Mouse (Mus musculus) liver, adult 2 months (tissue): ENCODE measurements around the gene Bcl3. TPM values are rescaled to one million over a fixed set of nuclear protein-coding genes. Genes with fewer than 3 reads are reported as not detected.

Experiments
- DNase-seq: peaks from one replicate; pipeline ENCODE4 v3.0.0-alpha.2; 2011; ENCODE audit warnings: low read depth, low spot score; ENCODE audit errors: extremely low read depth
- H3K27ac ChIP-seq: fragments of 200-500 bp; replicated peaks from 2 replicates; pipeline ENCODE4 v1.5.1; 2012; ENCODE audit warnings: low read depth, mild to moderate bottlenecking, control low read depth, inconsistent platforms, low read length; ENCODE audit not compliant: insufficient read depth
- H3K27me3 ChIP-seq: fragments of 200-500 bp; 2 replicates; pipeline ENCODE4 v1.6.1; 2012; ENCODE audit warnings: mild to moderate bottlenecking, moderate library complexity, low read length, inconsistent platforms; ENCODE audit not compliant: control insufficient read depth, insufficient read depth
- H3K36me3 ChIP-seq: fragments of 200-500 bp; 2 replicates; pipeline ENCODE4 v1.6.1; 2012; ENCODE audit warnings: low read length, inconsistent platforms; ENCODE audit not compliant: control insufficient read depth, insufficient read depth
- H3K4me1 ChIP-seq: fragments of 200-500 bp; 2 replicates; pipeline ENCODE4 v1.6.1; 2011; ENCODE audit warnings: low read length; ENCODE audit not compliant: control insufficient read depth, insufficient read depth
- H3K4me3 ChIP-seq: fragments of 200-500 bp; 2 replicates; pipeline ENCODE4 v1.5.1; 2011; ENCODE audit warnings: low read depth, mild to moderate bottlenecking, control low read depth, low read length, moderate library complexity; ENCODE audit not compliant: insufficient read depth
- H3K79me2 ChIP-seq: fragments of 200-500 bp; 2 replicates; pipeline ENCODE4 v1.6.1; 2012; ENCODE audit warnings: inconsistent platforms, mild to moderate bottlenecking, low read length, moderate library complexity; ENCODE audit not compliant: control insufficient read depth, insufficient read depth
- H3K9ac ChIP-seq: fragments of 200-500 bp; 2 replicates; pipeline ENCODE4 v1.6.1; 2012; ENCODE audit warnings: low read depth, mild to moderate bottlenecking, control low read depth, inconsistent platforms, low read length
- CTCF ChIP-seq: fragments of 200-500 bp; IDR thresholded peaks from 2 replicates; pipeline ENCODE4 v1.5.1; 2011; ENCODE audit warnings: low read depth, low read length, control low read depth
- POLR2A ChIP-seq: fragments of 200-500 bp; IDR thresholded peaks from 2 replicates; pipeline ENCODE4 v1.6.1; 2011; ENCODE audit warnings: low read length, control low read depth; ENCODE audit not compliant: insufficient read depth; ENCODE audit errors: extremely low read depth
- WGBS: fragments of 180-500 bp; shearing (Covaris S2); methylation state at CpG from one replicate; pipeline ENCODE4 v1.1.7; 2018; 5-methylcytosine and 5-hydroxymethylcytosine counted together
- polyA plus RNA-seq: library from polyadenylated mRNA; depleted of rRNA; stranded (reverse); fragments of >200 nt; gene quantifications from 2 replicates; pipeline ENCODE4 v1.2.3, GENCODE M21; 2012
- total RNA-seq: library from RNA; depleted of rRNA; stranded (reverse); fragments of >200 nt; gene quantifications from 2 replicates; pipeline ENCODE4 v1.2.3, GENCODE M21; 2014

Gene Bcl3
- total and polyA plus RNA-seq, 2 experiments, result 3.0 to 72.8 TPM

DNA sequence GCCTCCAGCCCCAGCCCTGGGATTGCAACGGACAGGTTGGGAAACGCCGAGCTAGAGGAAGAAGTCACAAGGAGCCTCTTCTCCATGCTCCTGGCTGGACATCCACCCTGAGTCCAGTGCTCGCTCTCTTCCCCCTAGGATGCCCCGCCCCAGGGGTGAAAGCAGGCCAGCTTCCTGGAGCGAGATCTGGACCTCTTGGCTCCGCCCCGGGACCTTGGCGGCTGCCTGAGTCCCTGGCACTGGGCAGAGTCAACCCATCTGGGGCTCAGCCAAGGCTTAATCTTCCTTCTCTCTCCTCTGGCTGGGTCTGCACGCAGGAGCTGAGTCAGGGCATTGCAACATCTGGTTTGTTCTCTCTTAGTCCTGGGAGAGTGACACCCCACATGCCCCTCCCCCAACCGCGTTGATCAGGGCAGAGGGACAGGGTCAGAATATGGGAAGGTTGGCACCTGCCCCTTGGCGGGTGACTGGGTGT lies 8.1 kb upstream of the Bcl3 start:
- TF ChIP-seq CTCF (no peak), POLR2A (0 out of 2 replicates have a peak, but pooled peaks have one; percentile 8)
- 1% methylated on average over 13 of the region's 13 CpGs for WGBS
- no peaks in the 10 kb centered on the region for H3K79me2 ChIP-seq
- H3K27ac ChIP-seq, result peak overlapping the region; percentile 79
- H3K4me1 ChIP-seq, result peaks cover 21% of the 10 kb centered on the region
- DNase-seq, result peak; percentile 99
- no peak overlapping the region for H3K4me3 ChIP-seq
- peak overlapping the region; percentile 39; the same call in 1 of the 2 replicates for H3K9ac ChIP-seq
- H3K27me3 ChIP-seq, result no peaks in the 10 kb centered on the region
- no peaks in the 10 kb centered on the region for H3K36me3 ChIP-seq

DNA sequence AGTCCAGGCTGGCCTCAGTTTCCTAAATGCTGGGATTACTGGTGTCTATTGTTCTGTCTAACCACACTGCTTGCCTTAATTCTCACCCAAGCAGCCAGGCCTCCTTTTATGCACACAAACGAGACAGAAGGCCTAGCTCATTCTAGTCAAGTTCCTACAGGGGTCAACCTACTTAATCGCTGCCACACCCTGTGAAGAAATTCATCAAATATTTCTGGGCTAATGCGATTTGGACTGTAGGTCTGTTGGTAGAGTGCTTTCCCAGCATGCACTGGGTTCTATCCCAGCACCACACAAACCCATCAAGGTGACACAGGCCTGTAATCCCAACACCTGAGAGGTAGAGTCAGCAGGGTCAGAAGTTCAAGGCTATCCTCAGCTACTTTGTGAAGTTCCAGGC lies 7.1 kb upstream of the Bcl3 start:
- DNase-seq, result no peak
- H3K79me2 ChIP-seq, result no peaks in the 10 kb centered on the region
- H3K27me3 ChIP-seq, result no peaks in the 10 kb centered on the region
- 97% methylated on average over 3 of the region's 3 CpGs for WGBS
- H3K4me3 ChIP-seq, result no peak overlapping the region
- no peak overlapping the region for H3K9ac ChIP-seq
- H3K4me1 ChIP-seq, result peaks cover 27% of the 10 kb centered on the region
- H3K36me3 ChIP-seq, result no peaks in the 10 kb centered on the region
- TF ChIP-seq POLR2A, result no peak
- no peak for TF ChIP-seq CTCF
- no peak overlapping the region for H3K27ac ChIP-seq

DNA sequence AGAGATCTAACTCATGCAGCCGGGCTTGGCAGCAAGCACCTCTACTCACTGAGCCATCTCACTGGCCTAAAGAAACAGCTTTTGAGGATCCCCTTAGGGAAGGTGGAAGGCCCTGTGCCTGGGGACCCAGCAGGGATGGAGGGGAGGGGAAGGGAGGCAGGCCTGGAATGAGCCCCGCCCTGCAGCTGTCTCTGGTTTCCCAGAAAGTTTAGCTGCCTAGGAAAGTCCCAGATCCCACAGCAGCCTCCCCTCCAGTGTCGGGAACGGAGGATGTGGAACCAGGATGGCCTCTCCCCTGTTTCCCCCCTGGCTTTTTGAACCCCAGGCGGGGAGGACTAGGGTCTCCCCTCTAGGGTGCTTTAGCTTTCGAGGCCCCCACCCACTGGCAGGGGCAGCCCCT lies 4.2 kb upstream of the Bcl3 start:
- H3K27ac ChIP-seq, result no peak overlapping the region
- no peak for DNase-seq
- H3K27me3 ChIP-seq, result no peaks in the 10 kb centered on the region
- no peak overlapping the region for H3K9ac ChIP-seq
- peaks cover 32% of the 10 kb centered on the region for H3K4me1 ChIP-seq
- no peaks in the 10 kb centered on the region for H3K36me3 ChIP-seq
- H3K79me2 ChIP-seq, result peaks cover 8% of the 10 kb centered on the region; the same call in 1 of the 2 replicates
- 61% methylated on average over 6 of the region's 6 CpGs for WGBS
- TF ChIP-seq POLR2A, result no peak
- no peak for TF ChIP-seq CTCF
- no peak overlapping the region for H3K4me3 ChIP-seq

GRCm38 (mm10) chr7:19824182-19824973 lies 1.8 kb upstream of the Bcl3 start:
- DNase-seq, result peak; percentile 89
- WGBS, result 5% methylated on average over 26 of the region's 26 CpGs
- Histone ChIP-seq H3K9ac (peak overlapping the region; percentile 54), H3K27me3 (no peaks in the 10 kb centered on the region), H3K27ac (peak overlapping the region; percentile 96), H3K79me2 (peaks cover 10% of the 10 kb centered on the region; the same call in 1 of the 2 replicates), H3K4me3 (0 out of 2 replicates have a peak overlapping the region, but pooled peaks have one; percentile 10), H3K36me3 (peaks cover 3% of the 10 kb centered on the region; the same call in 1 of the 2 replicates), H3K4me1 (peaks cover 22% of the 10 kb centered on the region)
- 0 out of 2 replicates have a peak, but pooled peaks have one; percentile 52 for TF ChIP-seq POLR2A
- no peak for TF ChIP-seq CTCF

- no peak for TF ChIP-seq CTCF
- TF ChIP-seq POLR2A, result no peak
- Histone ChIP-seq H3K36me3 (peaks cover 3% of the 10 kb centered on the region; the same call in 1 of the 2 replicates), H3K27ac (peak overlapping the region; percentile 86), H3K79me2 (peaks cover 10% of the 10 kb centered on the region; the same call in 1 of the 2 replicates), H3K4me1 (peaks cover 30% of the 10 kb centered on the region), H3K9ac (peak overlapping the region; percentile 54), H3K4me3 (no peak overlapping the region), H3K27me3 (no peaks in the 10 kb centered on the region)
- WGBS, result 18% methylated on average over 16 of the region's 16 CpGs
- DNase-seq, result peak; percentile 55
These were observed 949 bp upstream of the Bcl3 start for GRCm38 (mm10) chr7:19823256-19824181.
